Mouse (Mus musculus) thymus, postnatal 36 days (tissue): ENCODE results near the gene H2-K1.

ENCODE experiments used
- DNase-seq, 2 experiments: peaks; one replicate each; pipeline ENCODE4 v3.0.0; 2022; ENCODE audit warnings: mixed read lengths in 2 of 2

H2-K1 gene

GRCm38 (mm10) chr17:34000150-34000537, at the start of gene H2-K1:
H2-K1 (minus strand) TSS chr17:34000347.
- peak; percentile 81 to 84 for DNase-seq

- no peak for DNase-seq
Observed at GRCm38 (mm10) chr17:34047404-34048050, 47.4 kb upstream of the H2-K1 start.

- no peak for DNase-seq
Observed at GRCm38 (mm10) chr17:34045941-34046340, 45.8 kb upstream of the H2-K1 start.

GRCm38 (mm10) chr17:34039562-34040450, 39.7 kb upstream of the H2-K1 start:
- peak in 1 of 2 experiments; percentile 11 for DNase-seq

- peak in 1 of 2 experiments; percentile 25 for DNase-seq
Observed at GRCm38 (mm10) chr17:34038878-34039561, 38.9 kb upstream of the H2-K1 start, which contains the start of gene Col11a2. Col11a2 (plus strand) TSS chr17:34039437.

GRCm38 (mm10) chr17:34038440-34038839, 38.3 kb upstream of the H2-K1 start:
- peak in 1 of 2 experiments; percentile 27 for DNase-seq

GRCm38 (mm10) chr17:34037241-34037640, 37.1 kb upstream of the H2-K1 start:
- peak in 1 of 2 experiments; percentile 14 for DNase-seq

- peak in 1 of 2 experiments; percentile 24 for DNase-seq
Observed at GRCm38 (mm10) chr17:34036647-34037046, 36.5 kb upstream of the H2-K1 start.

- peak in 1 of 2 experiments; percentile 13 for DNase-seq
Observed at GRCm38 (mm10) chr17:34035517-34035916, 35.4 kb upstream of the H2-K1 start.

- peak; percentile 74 for DNase-seq
Observed at GRCm38 (mm10) chr17:34034064-34034463, 33.9 kb upstream of the H2-K1 start.

GRCm38 (mm10) chr17:34033441-34033840, 33.3 kb upstream of the H2-K1 start:
- DNase-seq: peak in 1 of 2 experiments; percentile 44

- DNase-seq: peak in 1 of 2 experiments; percentile 64
Observed at GRCm38 (mm10) chr17:34032806-34033205, 32.7 kb upstream of the H2-K1 start.

GRCm38 (mm10) chr17:34032174-34032632, 32.1 kb upstream of the H2-K1 start:
- peak; percentile 82 to 86 for DNase-seq

- peak; percentile 99 for DNase-seq
Observed at GRCm38 (mm10) chr17:34031465-34032173, 31.5 kb upstream of the H2-K1 start, which contains the start of the genes Slc39a7 and Rxrb. Slc39a7 (minus strand) TSS chr17:34031682. Rxrb (plus strand) TSS chr17:34031812.

GRCm38 (mm10) chr17:34030861-34031326, 30.7 kb upstream of the H2-K1 start:
- DNase-seq: peak; percentile 16 to 66

GRCm38 (mm10) chr17:34029890-34030595, 29.9 kb upstream of the H2-K1 start:
- DNase-seq: peak in 1 of 2 experiments; percentile 4

GRCm38 (mm10) chr17:34029150-34029889, 29.2 kb upstream of the H2-K1 start:
- no peak for DNase-seq

- no peak for DNase-seq
Observed at GRCm38 (mm10) chr17:34028501-34029149, 28.5 kb upstream of the H2-K1 start.

GRCm38 (mm10) chr17:34027656-34028223, 27.6 kb upstream of the H2-K1 start, which contains the start of gene H2-Ke6:
H2-Ke6 (minus strand) TSS chr17:34028060.
- DNase-seq: peak; percentile 91 to 95
